Mouse (Mus musculus): Measurements from ENCODE around the gene Prnd.

Prnd gene

GRCm38 (mm10) chr2:131941501-131941900 lies 9.2 kb upstream of the Prnd start:
- no peak for DNase-seq

- DNase-seq = no peak
Observed at GRCm38 (mm10) chr2:131944370-131944769, 6.3 kb upstream of the Prnd start.

- no peak for DNase-seq
Observed at GRCm38 (mm10) chr2:131945225-131945624, 5.4 kb upstream of the Prnd start.

- no peak for DNase-seq
Observed at GRCm38 (mm10) chr2:131945765-131946164, 4.9 kb upstream of the Prnd start.

- DNase-seq = no peak
Observed at GRCm38 (mm10) chr2:131946351-131946750, 4.3 kb upstream of the Prnd start.

- DNase-seq = no peak
Observed at GRCm38 (mm10) chr2:131948156-131948555, 2.5 kb upstream of the Prnd start.

GRCm38 (mm10) chr2:131948916-131949639 lies 1.6 kb upstream of the Prnd start:
- DNase-seq = no peak

- peak; percentile 64 to 72 for DNase-seq
Observed at GRCm38 (mm10) chr2:131949767-131950597, 679 bp upstream of the Prnd start.

GRCm38 (mm10) chr2:131952456-131952855 lies 1.8 kb downstream of the Prnd start:
- no peak for DNase-seq

- DNase-seq = peak in 1 of 2 experiments; percentile 21
Observed at GRCm38 (mm10) chr2:131952961-131953538, 2.4 kb downstream of the Prnd start.

GRCm38 (mm10) chr2:131953711-131954110 lies 3.0 kb downstream of the Prnd start:
- DNase-seq = no peak

- no peak for DNase-seq
Observed at GRCm38 (mm10) chr2:131954835-131955234, 4.2 kb downstream of the Prnd start.

GRCm38 (mm10) chr2:131955264-131955663 lies 4.6 kb downstream of the Prnd start:
- DNase-seq = no peak

GRCm38 (mm10) chr2:131956336-131957256 lies 5.9 kb downstream of the Prnd start:
- no peak for DNase-seq

GRCm38 (mm10) chr2:131957731-131958222 lies 7.1 kb downstream of the Prnd start:
- DNase-seq = no peak

- DNase-seq = no peak
Observed at GRCm38 (mm10) chr2:131961671-131962070, 11.0 kb downstream of the Prnd start.

GRCm38 (mm10) chr2:131970597-131970996 lies 19.9 kb downstream of the Prnd start:
- no peak for DNase-seq

- DNase-seq = no peak
Observed at GRCm38 (mm10) chr2:131971098-131971497, 20.4 kb downstream of the Prnd start.

- DNase-seq = no peak
Observed at GRCm38 (mm10) chr2:131976663-131977062, 26.0 kb downstream of the Prnd start.

GRCm38 (mm10) chr2:131980866-131981265 lies 30.2 kb downstream of the Prnd start:
- no peak for DNase-seq

GRCm38 (mm10) chr2:131982546-131983196 lies 32.0 kb downstream of the Prnd start:
- DNase-seq = peak; percentile 58 to 60

- DNase-seq = no peak
Observed at GRCm38 (mm10) chr2:131987950-131988349, 37.3 kb downstream of the Prnd start.
